Mouse (Mus musculus) kidney, adult 2 months (tissue): Measurements from ENCODE around the gene Trak1. TPM values are rescaled to one million over a fixed set of nuclear protein-coding genes. Genes with fewer than 3 reads are reported as not detected.

ENCODE experiments used
- DNase-seq: peaks from one replicate; pipeline ENCODE4 v3.0.0; 2021
- H3K27ac ChIP-seq: fragments of 200-500 bp; 2 replicates; pipeline ENCODE4 v1.5.1; 2012; ENCODE audit warnings: low read depth, low read length, control low read depth, inconsistent platforms; ENCODE audit not compliant: insufficient read depth
- H3K27me3 ChIP-seq: fragments of 200-500 bp; replicated peaks from 2 replicates; pipeline ENCODE4 v1.6.1; 2012; ENCODE audit warnings: mild to moderate bottlenecking, moderate library complexity, low read length, inconsistent platforms; ENCODE audit not compliant: control insufficient read depth, insufficient read depth
- H3K36me3 ChIP-seq: fragments of 200-500 bp; 2 replicates; pipeline ENCODE4 v1.6.1; 2012; ENCODE audit warnings: mild to moderate bottlenecking, moderate library complexity, low read length, inconsistent platforms; ENCODE audit not compliant: control insufficient read depth, insufficient read depth
- H3K4me1 ChIP-seq: fragments of 200-500 bp; 2 replicates; pipeline ENCODE4 v1.6.1; 2011; ENCODE audit warnings: low read length; ENCODE audit not compliant: control insufficient read depth, insufficient read depth
- H3K4me3 ChIP-seq: fragments of 200-500 bp; 2 replicates; pipeline ENCODE4 v1.5.1; 2011; ENCODE audit warnings: mild to moderate bottlenecking, low read depth, low read length, control low read depth; ENCODE audit not compliant: insufficient read depth
- CTCF ChIP-seq: fragments of 200-500 bp; conservative IDR thresholded peaks from 2 replicates; pipeline ENCODE4 v1.5.1; 2011; ENCODE audit warnings: low read depth, mild to moderate bottlenecking, control low read depth, low read length, moderate library complexity, mixed read lengths; ENCODE audit not compliant: insufficient read depth, insufficient read length
- POLR2A ChIP-seq: fragments of 200-500 bp; IDR thresholded peaks from one replicate; pipeline ENCODE4 v1.6.1; 2011; ENCODE audit warnings: low read depth, low read length, control low read depth
- WGBS: fragments of 180-500 bp; shearing (Covaris S2); methylation state at CpG from one replicate; pipeline ENCODE4 v1.1.7; 2018; 5-methylcytosine and 5-hydroxymethylcytosine counted together
- polyA plus RNA-seq: library from polyadenylated mRNA; depleted of rRNA; stranded (reverse); fragments of >200 nt; gene quantifications from 2 replicates; pipeline ENCODE4 v1.2.3, GENCODE M21; 2012

Gene Trak1
- polyA plus RNA-seq, 1 experiment: 65.1 TPM

DNA sequence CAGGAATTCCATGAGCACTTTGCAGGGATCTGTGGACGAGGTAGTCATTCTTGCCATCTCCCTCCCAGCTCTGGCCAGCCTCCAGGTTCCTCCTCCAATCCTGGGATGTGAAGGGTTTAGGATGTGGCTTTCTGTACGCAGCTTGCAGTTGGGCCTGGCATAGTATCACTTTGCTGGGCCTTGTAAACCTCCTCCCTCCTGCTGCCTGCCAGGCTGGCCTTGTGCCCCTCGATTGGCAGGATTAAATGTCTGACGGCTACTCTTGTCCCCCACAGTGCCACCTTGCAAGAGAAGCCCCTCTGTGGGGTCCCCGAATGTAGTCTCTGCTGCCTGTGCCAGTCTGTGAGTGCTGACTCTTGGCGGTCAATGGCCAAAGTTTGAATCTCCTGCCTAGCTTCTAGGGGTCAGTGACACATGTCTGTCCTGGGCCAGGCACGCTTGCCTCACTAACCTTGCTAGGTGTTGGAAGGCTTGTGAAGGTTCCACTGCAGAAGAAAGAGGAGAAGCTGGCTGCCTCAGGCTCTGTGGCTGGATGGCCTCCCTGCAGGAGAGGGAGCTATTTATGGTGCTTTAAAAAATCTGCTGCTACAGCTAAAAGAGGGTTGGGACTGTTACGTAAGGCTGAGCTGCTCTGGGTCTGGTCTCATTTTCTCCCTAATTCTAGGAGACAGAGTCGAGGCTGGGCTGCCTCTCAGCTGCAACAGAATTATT, 58.3 kb downstream of the Trak1 start:
- TF ChIP-seq CTCF (0 out of 2 replicates have a peak, but pooled peaks have one; percentile 10), POLR2A (no peak)
- Histone ChIP-seq H3K27me3 (no peaks in the 10 kb centered on the region), H3K27ac (peak overlapping the region; percentile 68), H3K4me3 (no peak overlapping the region), H3K36me3 (no peaks in the 10 kb centered on the region), H3K4me1 (peaks cover 62% of the 10 kb centered on the region)
- WGBS: 31% methylated on average over 9 of the region's 9 CpGs
- peak; percentile 82 for DNase-seq

DNA sequence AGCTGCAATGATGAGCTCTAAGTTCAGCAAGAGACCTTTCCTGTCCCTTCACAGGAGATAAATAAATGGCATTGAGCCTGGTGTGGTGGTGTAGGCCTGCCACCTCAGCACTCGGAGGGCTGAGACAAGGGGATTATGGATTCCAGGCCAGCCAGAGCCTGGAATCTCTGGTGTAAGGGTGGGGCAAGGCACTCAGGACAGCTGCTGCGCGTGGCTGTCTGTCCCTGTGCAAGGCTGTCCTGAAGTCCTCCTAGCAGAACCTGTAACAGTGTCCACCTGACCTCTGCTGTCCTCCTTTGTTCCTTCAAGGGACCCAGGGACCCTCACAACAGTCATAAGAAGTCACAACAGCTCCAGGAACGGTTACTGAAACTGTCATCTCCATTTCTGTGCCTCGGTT, 59.8 kb downstream of the Trak1 start:
- TF ChIP-seq CTCF (no peak), POLR2A (no peak)
- peaks cover 50% of the 10 kb centered on the region for H3K4me1 ChIP-seq
- DNase-seq: no peak
- no peak overlapping the region for H3K4me3 ChIP-seq
- H3K27ac ChIP-seq: no peak overlapping the region
- no peaks in the 10 kb centered on the region for H3K27me3 ChIP-seq
- 92% methylated on average over 5 of the region's 5 CpGs for WGBS
- no peaks in the 10 kb centered on the region for H3K36me3 ChIP-seq

GRCm38 (mm10) chr9:121357582-121358275, 60.4 kb downstream of the Trak1 start:
- WGBS: 73% methylated on average over 16 of the region's 16 CpGs
- DNase-seq: peak; percentile 63
- no peak for TF ChIP-seq POLR2A
- TF ChIP-seq CTCF: no peak
- Histone ChIP-seq H3K27me3 (no peaks in the 10 kb centered on the region), H3K27ac (no peak overlapping the region), H3K4me1 (peaks cover 48% of the 10 kb centered on the region), H3K36me3 (no peaks in the 10 kb centered on the region), H3K4me3 (no peak overlapping the region)

DNA sequence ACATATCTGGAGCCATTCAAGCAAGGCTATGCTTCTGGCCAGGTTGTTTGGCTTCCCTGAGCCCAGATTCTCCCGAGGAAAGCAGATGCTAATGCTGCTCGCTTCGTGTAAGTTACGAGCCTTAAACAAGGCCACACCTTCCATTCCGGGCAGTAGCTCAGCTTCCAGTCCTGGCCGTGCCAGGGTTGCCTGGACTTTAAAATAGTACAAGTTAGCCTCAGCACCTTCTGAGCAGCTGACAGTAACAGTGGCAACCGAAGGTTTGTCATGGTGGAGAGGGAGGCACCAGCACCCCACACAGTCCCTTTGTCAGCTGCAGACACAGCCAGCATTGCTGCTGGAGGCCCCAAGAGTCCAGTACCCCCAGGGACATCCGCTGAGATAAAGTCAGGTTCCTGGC, 61.1 kb downstream of the Trak1 start:
- Histone ChIP-seq H3K27me3 (no peaks in the 10 kb centered on the region), H3K36me3 (no peaks in the 10 kb centered on the region), H3K4me3 (no peak overlapping the region), H3K27ac (peak overlapping the region; percentile 18; the same call in 1 of the 2 replicates), H3K4me1 (peaks cover 43% of the 10 kb centered on the region)
- DNase-seq: no peak
- 29% methylated on average over 8 of the region's 8 CpGs for WGBS
- TF ChIP-seq CTCF (no peak), POLR2A (no peak)

- peaks cover 39% of the 10 kb centered on the region for H3K4me1 ChIP-seq
- DNase-seq: no peak
- H3K27ac ChIP-seq: no peak overlapping the region
- no peaks in the 10 kb centered on the region for H3K27me3 ChIP-seq
- H3K4me3 ChIP-seq: no peak overlapping the region
- H3K36me3 ChIP-seq: no peaks in the 10 kb centered on the region
- 61% methylated on average over 3 of the region's 3 CpGs for WGBS
- TF ChIP-seq POLR2A: no peak
- TF ChIP-seq CTCF: no peak
Observed at GRCm38 (mm10) chr9:121359266-121359972, 62.1 kb downstream of the Trak1 start.

GRCm38 (mm10) chr9:121360327-121360954, 63.1 kb downstream of the Trak1 start:
- peaks cover 31% of the 10 kb centered on the region for H3K4me1 ChIP-seq

GRCm38 (mm10) chr9:121361010-121361409, 63.7 kb downstream of the Trak1 start:
- peaks cover 25% of the 10 kb centered on the region for H3K4me1 ChIP-seq
- TF ChIP-seq CTCF (no peak), POLR2A (no peak)
- 67% methylated on average over 9 of the region's 9 CpGs for WGBS
- H3K27me3 ChIP-seq: no peaks in the 10 kb centered on the region
- DNase-seq: no peak
- H3K27ac ChIP-seq: no peak overlapping the region
- no peak overlapping the region for H3K4me3 ChIP-seq
- H3K36me3 ChIP-seq: no peaks in the 10 kb centered on the region

More at GRCm38 (mm10) chr9:121360327-121360954, 63.1 kb downstream of the Trak1 start:
- Histone ChIP-seq H3K4me3 (no peak overlapping the region), H3K27ac (no peak overlapping the region), H3K27me3 (no peaks in the 10 kb centered on the region), H3K36me3 (no peaks in the 10 kb centered on the region)
- TF ChIP-seq POLR2A (no peak), CTCF (no peak)
- no peak for DNase-seq
- 37% methylated on average over 12 of the region's 12 CpGs for WGBS
